Mouse (Mus musculus): ENCODE results near the gene Masp1. TPM values are rescaled to one million over a fixed set of nuclear protein-coding genes. Genes with fewer than 3 reads are reported as not detected.

Masp1 gene
- total and polyA plus RNA-seq, 2 experiments from 2014 or later, result 6.6 to 9.8 TPM

DNA sequence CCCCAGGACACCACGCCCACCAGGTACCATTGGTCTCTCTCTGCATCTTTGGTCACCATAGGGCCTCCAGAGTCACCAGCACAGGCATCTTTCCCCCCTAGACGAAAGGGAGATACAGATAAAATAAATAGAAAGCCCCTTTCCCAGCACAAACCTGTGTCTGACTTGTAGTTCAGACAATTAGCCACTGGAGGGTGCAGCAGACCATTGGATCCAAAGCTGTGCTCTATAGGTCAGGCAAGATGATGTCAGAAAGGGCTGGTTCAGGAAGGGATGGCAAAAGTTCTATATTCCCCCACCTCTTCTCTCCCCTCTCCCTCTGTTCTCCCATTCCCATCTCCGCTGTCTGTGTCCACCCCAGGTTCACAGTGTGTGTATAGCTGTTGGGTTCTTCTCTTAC, 68.1 kb downstream of the Masp1 start:
- peak; percentile 53; the same call in 1 of the 2 replicates for ATAC-seq (ENCODE audit: insufficient read depth, low read depth)
- Histone ChIP-seq H3K4me3 (ENCODE audit: low read depth, low read length) (no peak overlapping the region), H3K27me3 (ENCODE audit: control insufficient read depth, insufficient read depth, low read length) (no peaks in the 10 kb centered on the region), H3K27ac (ENCODE audit: low read depth) (no peak overlapping the region), H3K4me1 (ENCODE audit: control insufficient read depth, insufficient read depth) (peaks cover 3% of the 10 kb centered on the region; the same call in 1 of the 2 replicates), H3K4me2 (ENCODE audit: low read depth, low read length) (no peak overlapping the region), H3K36me3 (replicated peaks; ENCODE audit: control insufficient read depth, insufficient read depth, low read length) (no peaks in the 10 kb centered on the region), H3K9ac (replicated peaks; ENCODE audit: low read depth, low read length) (no peak overlapping the region), H3K9me3 (replicated peaks; ENCODE audit: control insufficient read depth, low read length) (no peaks in the 10 kb centered on the region)
- DNase-seq (ENCODE audit: low spot score), result peak; percentile 65
- TF ChIP-seq CTCF (IDR thresholded peaks at IDR 0.05; ENCODE audit: low read depth), result peak; percentile 90
- no peak for TF ChIP-seq EP300 (IDR thresholded peaks at IDR 0.05; ENCODE audit: low read depth)
- 16% methylated on average over 3 of the region's 3 CpGs for WGBS

DNA sequence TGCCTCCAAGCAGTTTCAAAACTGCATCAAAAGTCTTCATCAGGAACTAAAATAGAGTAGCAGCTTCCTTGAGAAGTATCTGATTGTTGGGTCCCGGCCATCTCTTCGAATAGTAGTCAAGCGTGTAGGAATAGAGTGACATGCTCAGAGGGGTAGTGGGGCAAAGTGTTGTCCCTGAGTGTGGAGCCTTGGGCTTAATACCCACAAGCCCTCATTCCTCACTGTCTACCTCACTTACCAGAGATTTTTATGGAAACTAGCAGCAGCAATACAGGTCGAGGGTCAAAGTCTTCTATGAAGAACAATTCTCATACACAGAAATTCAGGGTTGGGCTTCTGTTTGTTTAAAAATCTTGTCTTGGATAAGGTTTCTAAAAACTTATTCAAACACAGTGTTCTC, 69.8 kb downstream of the Masp1 start:
- 68% methylated on average over 4 of the region's 4 CpGs for WGBS
- ATAC-seq (ENCODE audit: insufficient read depth, low read depth) (no peak), DNase-seq (ENCODE audit: low spot score) (no peak)
- Histone ChIP-seq H3K4me2 (ENCODE audit: low read depth, low read length) (no peak overlapping the region), H3K27ac (ENCODE audit: low read depth) (no peak overlapping the region), H3K4me3 (ENCODE audit: low read depth, low read length) (no peak overlapping the region), H3K9ac (replicated peaks; ENCODE audit: low read depth, low read length) (no peak overlapping the region), H3K9me3 (replicated peaks; ENCODE audit: control insufficient read depth, low read length) (no peaks in the 10 kb centered on the region), H3K27me3 (ENCODE audit: control insufficient read depth, insufficient read depth, low read length) (no peaks in the 10 kb centered on the region), H3K4me1 (ENCODE audit: control insufficient read depth, insufficient read depth) (no peaks in the 10 kb centered on the region), H3K36me3 (replicated peaks; ENCODE audit: control insufficient read depth, insufficient read depth, low read length) (no peaks in the 10 kb centered on the region)
- TF ChIP-seq CTCF (IDR thresholded peaks at IDR 0.05; ENCODE audit: low read depth) (no peak), EP300 (IDR thresholded peaks at IDR 0.05; ENCODE audit: low read depth) (no peak)

GRCm38 (mm10) chr16:23449946-23450345, 70.7 kb downstream of the Masp1 start:
- no peak for TF ChIP-seq CTCF (IDR thresholded peaks at IDR 0.05; ENCODE audit: low read depth)
- TF ChIP-seq EP300 (IDR thresholded peaks at IDR 0.05; ENCODE audit: low read depth), result no peak
- ATAC-seq (ENCODE audit: insufficient read depth, low read depth) (no peak), DNase-seq (ENCODE audit: low spot score) (no peak)
- H3K4me2 ChIP-seq (ENCODE audit: low read depth, low read length), result no peak overlapping the region
- H3K27me3 ChIP-seq (ENCODE audit: control insufficient read depth, insufficient read depth, low read length), result no peaks in the 10 kb centered on the region
- H3K4me1 ChIP-seq (ENCODE audit: control insufficient read depth, insufficient read depth), result no peaks in the 10 kb centered on the region
- no peak overlapping the region for H3K4me3 ChIP-seq (ENCODE audit: low read depth, low read length)
- H3K27ac ChIP-seq (ENCODE audit: low read depth), result no peak overlapping the region
- no peaks in the 10 kb centered on the region for H3K9me3 ChIP-seq (replicated peaks; ENCODE audit: control insufficient read depth, low read length)
- no peak overlapping the region for H3K9ac ChIP-seq (replicated peaks; ENCODE audit: low read depth, low read length)
- WGBS, result 63% methylated on average over 2 of the region's 2 CpGs
- no peaks in the 10 kb centered on the region for H3K36me3 ChIP-seq (replicated peaks; ENCODE audit: control insufficient read depth, insufficient read depth, low read length)

GRCm38 (mm10) chr16:23444231-23444630, 76.4 kb downstream of the Masp1 start:
- TF ChIP-seq EP300 (IDR thresholded peaks at IDR 0.05; ENCODE audit: low read depth) (no peak), CTCF (IDR thresholded peaks at IDR 0.05; ENCODE audit: low read depth) (no peak)
- H3K27me3 ChIP-seq (ENCODE audit: control insufficient read depth, insufficient read depth, low read length), result no peaks in the 10 kb centered on the region

GRCm38 (mm10) chr16:23437404-23438166, 83.0 kb downstream of the Masp1 start:
- WGBS, result 60% methylated on average over 12 of the region's 12 CpGs
- Histone ChIP-seq H3K4me2 (ENCODE audit: low read depth, low read length) (no peak overlapping the region), H3K27ac (ENCODE audit: low read depth) (no peak overlapping the region), H3K27me3 (ENCODE audit: control insufficient read depth, insufficient read depth, low read length) (no peaks in the 10 kb centered on the region), H3K9me3 (replicated peaks; ENCODE audit: control insufficient read depth, low read length) (no peaks in the 10 kb centered on the region), H3K4me3 (ENCODE audit: low read depth, low read length) (no peak overlapping the region), H3K9ac (replicated peaks; ENCODE audit: low read depth, low read length) (no peak overlapping the region), H3K4me1 (ENCODE audit: control insufficient read depth, insufficient read depth) (no peaks in the 10 kb centered on the region), H3K36me3 (replicated peaks; ENCODE audit: control insufficient read depth, insufficient read depth, low read length) (no peaks in the 10 kb centered on the region)
- no peak for ATAC-seq (ENCODE audit: insufficient read depth, low read depth)
- TF ChIP-seq CTCF (IDR thresholded peaks at IDR 0.05; ENCODE audit: low read depth), result peak; percentile 52
- no peak for TF ChIP-seq EP300 (IDR thresholded peaks at IDR 0.05; ENCODE audit: low read depth)
- no peak for DNase-seq (ENCODE audit: low spot score)

More at GRCm38 (mm10) chr16:23444231-23444630, 76.4 kb downstream of the Masp1 start:
- Histone ChIP-seq H3K4me3 (ENCODE audit: low read depth, low read length) (no peak overlapping the region), H3K4me2 (ENCODE audit: low read depth, low read length) (no peak overlapping the region), H3K9ac (replicated peaks; ENCODE audit: low read depth, low read length) (no peak overlapping the region), H3K9me3 (replicated peaks; ENCODE audit: control insufficient read depth, low read length) (no peaks in the 10 kb centered on the region), H3K4me1 (ENCODE audit: control insufficient read depth, insufficient read depth) (no peaks in the 10 kb centered on the region), H3K36me3 (replicated peaks; ENCODE audit: control insufficient read depth, insufficient read depth, low read length) (no peaks in the 10 kb centered on the region), H3K27ac (ENCODE audit: low read depth) (no peak overlapping the region)
- no peak for ATAC-seq (ENCODE audit: insufficient read depth, low read depth)
- WGBS, result 66% methylated on average over 4 of the region's 4 CpGs
- DNase-seq (ENCODE audit: low spot score), result no peak

DNA sequence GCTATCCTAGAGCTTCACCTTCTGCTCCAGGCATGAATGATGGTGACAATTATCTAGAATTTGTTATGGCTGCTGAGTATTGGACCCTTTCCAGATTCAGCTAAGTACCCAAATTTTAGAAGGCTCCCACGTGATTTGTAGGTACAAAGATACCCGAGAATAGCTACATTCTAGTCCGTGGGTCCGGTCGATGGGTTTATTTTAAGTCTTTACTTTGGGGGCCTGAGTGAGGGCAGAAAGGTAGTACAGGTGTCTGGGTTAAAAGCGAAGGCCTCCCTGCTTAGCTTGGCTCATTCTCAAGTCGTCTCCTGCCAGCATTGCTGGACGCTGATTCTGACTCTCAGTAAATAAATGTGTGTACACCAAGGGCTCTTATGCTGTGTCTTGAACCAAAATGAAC, 90.6 kb downstream of the Masp1 start:
- Histone ChIP-seq H3K27me3 (ENCODE audit: control insufficient read depth, insufficient read depth, low read length) (no peaks in the 10 kb centered on the region), H3K4me3 (ENCODE audit: low read depth, low read length) (no peak overlapping the region), H3K4me1 (ENCODE audit: control insufficient read depth, insufficient read depth) (no peaks in the 10 kb centered on the region), H3K36me3 (replicated peaks; ENCODE audit: control insufficient read depth, insufficient read depth, low read length) (no peaks in the 10 kb centered on the region), H3K9me3 (replicated peaks; ENCODE audit: control insufficient read depth, low read length) (no peaks in the 10 kb centered on the region), H3K27ac (ENCODE audit: low read depth) (no peak overlapping the region), H3K4me2 (ENCODE audit: low read depth, low read length) (no peak overlapping the region), H3K9ac (replicated peaks; ENCODE audit: low read depth, low read length) (no peak overlapping the region)
- TF ChIP-seq EP300 (IDR thresholded peaks at IDR 0.05; ENCODE audit: low read depth), result no peak
- no peak for TF ChIP-seq CTCF (IDR thresholded peaks at IDR 0.05; ENCODE audit: low read depth)
- ATAC-seq (ENCODE audit: insufficient read depth, low read depth) (no peak), DNase-seq (ENCODE audit: low spot score) (no peak)
- WGBS, result 65% methylated on average over 8 of the region's 8 CpGs

Data from heart, postnatal 0 days (tissue).